Mouse (Mus musculus) heart, embryonic 16.5 days (tissue): ENCODE results near the gene Tifab. TPM values are rescaled to one million over a fixed set of nuclear protein-coding genes. Genes with fewer than 3 reads are reported as not detected.

ENCODE experiments used
- ATAC-seq: fragments of 200-750 bp; cut with Nextera tagmentation; replicated peaks from 2 replicates; pipeline ENCODE4 v1.8.0; 2017; ENCODE audit warnings: moderate number of reproducible peaks; ENCODE audit not compliant: insufficient read depth, low FRiP score; ENCODE audit errors: extremely low read depth
- H3K27ac ChIP-seq: fragments of 300-500 bp; sonication (generic); 2 replicates; pipeline ENCODE4 v1.5.1; 2014; ENCODE audit warnings: mild to moderate bottlenecking, low read length, control low read depth, moderate library complexity
- H3K27me3 ChIP-seq: fragments of 300-500 bp; sonication (generic); 2 replicates; pipeline ENCODE4 v1.6.1; 2014; ENCODE audit warnings: low read length, mixed read lengths; ENCODE audit not compliant: control insufficient read depth, insufficient read depth
- H3K36me3 ChIP-seq: fragments of 300-500 bp; sonication (generic); 2 replicates; pipeline ENCODE4 v1.6.1; 2014; ENCODE audit not compliant: control insufficient read depth, insufficient read depth
- H3K4me1 ChIP-seq: fragments of 300-500 bp; sonication (generic); 2 replicates; pipeline ENCODE4 v1.6.1; 2014; ENCODE audit warnings: low read length, mixed read lengths; ENCODE audit not compliant: control insufficient read depth, insufficient read depth
- H3K4me2 ChIP-seq: fragments of 300-500 bp; sonication (generic); 2 replicates; pipeline ENCODE4 v1.6.1; 2014; ENCODE audit warnings: low read depth, mild to moderate bottlenecking, control low read depth, low read length
- H3K4me3 ChIP-seq: fragments of 300-500 bp; sonication (generic); 2 replicates; pipeline ENCODE4 v1.5.1; 2014; ENCODE audit warnings: mild to moderate bottlenecking, control low read depth, low read length
- H3K9ac ChIP-seq: fragments of 300-500 bp; sonication (generic); 2 replicates; pipeline ENCODE4 v1.6.1; 2014; ENCODE audit warnings: low read length, control low read depth
- H3K9me3 ChIP-seq: fragments of 300-500 bp; sonication (generic); replicated peaks from 2 replicates; pipeline ENCODE4 v1.6.1; 2016; ENCODE audit warnings: low read length; ENCODE audit not compliant: control insufficient read depth
- WGBS: fragments of 180-500 bp; shearing (Covaris S2); extraction: QIAGEN DNeasy Blood & Tissue Kit; methylation state at CpG from one replicate; pipeline ENCODE4 v1.1.7; 2014; 5-methylcytosine and 5-hydroxymethylcytosine counted together
- polyA plus RNA-seq: library from polyadenylated mRNA; unstranded; fragments of >200 nt; fragmentation: Nextera tagmentation; extraction: Ambion mirVana; gene quantifications from 2 replicates; pipeline ENCODE4 v1.2.1, GENCODE M21; 2015

The Tifab gene
- polyA plus RNA-seq, 1 experiment from 2014 or later: 2.3 TPM

GRCm38 (mm10) chr13:56151404-56152226 is 27.1 kb downstream of the Tifab start:
- H3K4me3 ChIP-seq: peak overlapping the region; percentile 38
- peak; percentile 58 for ATAC-seq
- peak overlapping the region; percentile 56 for H3K4me2 ChIP-seq

GRCm38 (mm10) chr13:56145523-56145922 is 33.2 kb downstream of the Tifab start:
- no peak overlapping the region for H3K4me3 ChIP-seq
- H3K4me2 ChIP-seq: no peak overlapping the region
- no peaks in the 10 kb centered on the region for H3K36me3 ChIP-seq
- WGBS: 34% methylated on average over 3 of the region's 3 CpGs
- no peaks in the 10 kb centered on the region for H3K27me3 ChIP-seq
- no peak overlapping the region for H3K27ac ChIP-seq
- H3K9ac ChIP-seq: no peak overlapping the region
- no peaks in the 10 kb centered on the region for H3K4me1 ChIP-seq
- no peaks in the 10 kb centered on the region for H3K9me3 ChIP-seq
- ATAC-seq: no peak; the same call in 1 of the 2 replicates

More at GRCm38 (mm10) chr13:56151404-56152226, 27.1 kb downstream of the Tifab start:
- H3K27ac ChIP-seq: peak overlapping the region; percentile 54
- H3K4me1 ChIP-seq: peaks cover 23% of the 10 kb centered on the region
- H3K36me3 ChIP-seq: no peaks in the 10 kb centered on the region
- H3K9ac ChIP-seq: peak overlapping the region; percentile 36
- no peaks in the 10 kb centered on the region for H3K27me3 ChIP-seq
- no peaks in the 10 kb centered on the region for H3K9me3 ChIP-seq
- 34% methylated on average over 22 of the region's 22 CpGs for WGBS

- no peak overlapping the region for H3K27ac ChIP-seq
- no peak overlapping the region for H3K9ac ChIP-seq
- no peaks in the 10 kb centered on the region for H3K9me3 ChIP-seq
- H3K4me2 ChIP-seq: no peak overlapping the region
- no peaks in the 10 kb centered on the region for H3K4me1 ChIP-seq
- no peaks in the 10 kb centered on the region for H3K36me3 ChIP-seq
- ATAC-seq: no peak
- WGBS: 60% methylated on average over 2 of the region's 2 CpGs
- H3K27me3 ChIP-seq: no peaks in the 10 kb centered on the region
- H3K4me3 ChIP-seq: no peak overlapping the region
Measured at GRCm38 (mm10) chr13:56144021-56144420, 34.7 kb downstream of the Tifab start.

GRCm38 (mm10) chr13:56143151-56143513 is 35.6 kb downstream of the Tifab start:
- WGBS: 40% methylated on average over 7 of the region's 7 CpGs
- Histone ChIP-seq H3K4me1 (no peaks in the 10 kb centered on the region), H3K4me3 (no peak overlapping the region), H3K27me3 (no peaks in the 10 kb centered on the region), H3K9ac (no peak overlapping the region), H3K36me3 (no peaks in the 10 kb centered on the region), H3K4me2 (no peak overlapping the region), H3K27ac (no peak overlapping the region), H3K9me3 (no peaks in the 10 kb centered on the region)
- ATAC-seq: no peak

GRCm38 (mm10) chr13:56142382-56143150 is 36.1 kb downstream of the Tifab start:
- H3K27me3 ChIP-seq: no peaks in the 10 kb centered on the region
- no peak overlapping the region for H3K4me3 ChIP-seq
- H3K9me3 ChIP-seq: no peaks in the 10 kb centered on the region
- H3K36me3 ChIP-seq: no peaks in the 10 kb centered on the region
- no peak overlapping the region for H3K9ac ChIP-seq
- no peak; the same call in 1 of the 2 replicates for ATAC-seq
- H3K27ac ChIP-seq: no peak overlapping the region
- H3K4me1 ChIP-seq: no peaks in the 10 kb centered on the region
- no peak overlapping the region for H3K4me2 ChIP-seq
- 32% methylated on average over 10 of the region's 11 CpGs for WGBS

- Histone ChIP-seq H3K9ac (no peak overlapping the region), H3K4me2 (no peak overlapping the region), H3K9me3 (no peaks in the 10 kb centered on the region), H3K27me3 (no peaks in the 10 kb centered on the region), H3K27ac (no peak overlapping the region), H3K4me1 (peaks cover 7% of the 10 kb centered on the region), H3K36me3 (no peaks in the 10 kb centered on the region), H3K4me3 (no peak overlapping the region)
- 57% methylated on average over 6 of the region's 6 CpGs for WGBS
- ATAC-seq: no peak
Measured at GRCm38 (mm10) chr13:56139167-56139751, 39.4 kb downstream of the Tifab start.

GRCm38 (mm10) chr13:56136200-56136599 is 42.5 kb downstream of the Tifab start, which contains the start of gene H2afy:
TSS of gene H2afy (minus strand) at chr13:56136361.
- Histone ChIP-seq H3K4me1 (peaks cover 31% of the 10 kb centered on the region), H3K36me3 (no peaks in the 10 kb centered on the region), H3K27ac (peak within 1 kb of the TSS; percentile 90), H3K4me3 (peak within 1 kb of the TSS; percentile 99), H3K9me3 (no peaks in the 10 kb centered on the region), H3K4me2 (peak within 1 kb of the TSS; percentile 93), H3K27me3 (no peaks in the 10 kb centered on the region), H3K9ac (peak within 1 kb of the TSS; percentile 99)
- no peak for ATAC-seq
- 94% methylated on average over 2 of the region's 2 CpGs for WGBS

- Histone ChIP-seq H3K9me3 (no peaks in the 10 kb centered on the region), H3K4me1 (peaks cover 38% of the 10 kb centered on the region), H3K4me2 (peak overlapping the region; percentile 93), H3K9ac (peak overlapping the region; percentile 99), H3K27ac (peak overlapping the region; percentile 90), H3K36me3 (no peaks in the 10 kb centered on the region), H3K27me3 (no peaks in the 10 kb centered on the region), H3K4me3 (peak overlapping the region; percentile 99)
- peak; percentile 85 for ATAC-seq
- 1% methylated on average over 87 of the region's 89 CpGs for WGBS
Measured at GRCm38 (mm10) chr13:56135231-56136052, 43.2 kb downstream of the Tifab start.
